Mouse (Mus musculus): ENCODE results near the gene Foxm1.
"Not testable (repeated sequence)": the region's sequence is repeated elsewhere in the genome, so short reads cannot be mapped to it uniquely, and the experiment has no call there.

The Foxm1 gene

GRCm38 (mm10) chr6:128375192-128375591 is 12.4 kb downstream of the Foxm1 start, which contains the start of the genes Tex52 and Gm44596:
Gene Tex52 (plus strand): TSS chr6:128375456.
Gene Gm44596 (plus strand): TSS chr6:128375503.
- DNase-seq (ENCODE audit: extremely low spot score, low read depth, low spot score): no peak

DNA sequence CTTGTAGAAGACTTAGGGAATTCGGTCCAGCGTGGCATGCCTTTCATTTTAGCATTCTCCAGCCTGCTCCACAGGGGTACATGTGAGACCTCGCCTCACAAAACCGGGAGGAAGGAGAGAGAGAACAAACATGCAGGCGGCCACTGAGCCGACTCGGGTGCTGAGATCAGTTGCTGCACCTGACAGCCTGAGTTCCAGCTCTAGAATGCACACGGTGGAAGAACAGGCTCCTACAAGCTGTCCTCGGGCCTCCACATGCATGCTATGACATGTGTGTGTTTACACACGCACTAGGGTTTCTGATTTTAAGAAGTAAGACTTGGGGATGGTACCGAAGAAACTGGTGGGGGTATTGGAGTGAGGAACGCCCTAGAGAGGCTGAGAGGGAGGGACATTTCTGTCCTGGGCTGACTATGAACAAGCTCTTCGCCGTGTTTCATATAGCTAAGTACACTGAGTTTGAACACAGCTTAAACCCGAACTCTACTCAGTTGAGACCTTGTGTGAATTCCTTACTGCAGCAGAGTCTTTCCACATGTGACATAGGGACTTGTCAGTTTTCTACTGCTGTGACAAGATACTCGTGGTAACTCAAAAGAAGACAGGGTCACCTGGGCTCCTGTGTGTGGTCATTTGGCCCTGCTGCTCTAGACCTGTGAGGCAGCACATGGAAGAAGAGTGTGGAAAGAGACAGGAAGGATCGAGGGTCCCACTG is 13.8 kb downstream of the Foxm1 start:
- no peak for DNase-seq (ENCODE audit: extremely low spot score, low read depth, low spot score)

- no peak for DNase-seq (ENCODE audit: extremely low spot score, low read depth, low spot score)
These were observed 16.9 kb downstream of the Foxm1 start for GRCm38 (mm10) chr6:128379636-128380035.

- DNase-seq (ENCODE audit: extremely low spot score, low read depth, low spot score): not testable (repeated sequence)
These were observed 17.9 kb downstream of the Foxm1 start for GRCm38 (mm10) chr6:128380594-128381167.

- DNase-seq (ENCODE audit: extremely low spot score, low read depth, low spot score): no peak
These were observed 18.5 kb downstream of the Foxm1 start for GRCm38 (mm10) chr6:128381254-128381653.

GRCm38 (mm10) chr6:128383752-128384151 is 21.0 kb downstream of the Foxm1 start:
- DNase-seq (ENCODE audit: extremely low spot score, low read depth, low spot score): no peak

GRCm38 (mm10) chr6:128385026-128385425 is 22.3 kb downstream of the Foxm1 start:
- DNase-seq (ENCODE audit: extremely low spot score, low read depth, low spot score): no peak

DNA sequence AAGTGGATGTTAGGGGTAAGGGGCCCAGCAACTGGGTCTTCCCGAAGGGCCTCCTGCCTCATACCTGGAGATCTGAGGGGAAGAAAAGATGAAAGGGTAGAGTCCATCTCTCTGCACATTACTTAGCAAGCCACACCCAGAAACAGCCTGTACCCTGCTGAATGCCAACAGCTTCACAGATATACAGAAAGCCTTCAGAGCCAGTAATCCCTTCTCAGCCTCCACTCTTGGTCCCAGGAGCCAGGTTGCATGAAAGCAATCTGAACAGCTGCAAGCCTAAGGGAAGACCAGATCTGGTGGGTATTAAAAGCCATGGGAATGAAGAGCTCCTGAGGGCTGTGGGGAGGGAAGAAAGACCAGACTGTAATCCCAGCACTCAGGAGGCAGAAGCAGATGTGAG is 26.4 kb downstream of the Foxm1 start:
- no peak for DNase-seq (ENCODE audit: extremely low spot score, low read depth, low spot score)

DNA sequence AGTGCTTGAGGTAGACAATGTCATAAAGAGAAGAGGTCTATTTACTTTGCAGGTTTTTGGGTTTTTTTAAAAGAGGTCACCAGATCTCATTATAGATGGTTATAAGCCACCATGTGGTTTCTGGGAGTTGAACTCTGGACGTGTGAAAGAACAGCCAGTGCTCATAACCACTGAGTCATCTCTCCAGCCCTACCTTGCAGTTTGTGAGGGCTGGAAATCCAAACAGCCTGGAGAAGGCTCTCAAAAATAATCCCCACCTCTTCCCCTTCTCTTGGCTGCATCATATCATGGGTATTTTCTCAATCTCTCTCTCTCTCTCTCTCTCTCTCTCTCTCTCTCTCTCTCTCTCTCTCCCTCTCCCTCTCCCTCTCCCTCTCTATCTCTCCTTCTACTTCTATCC is 27.9 kb downstream of the Foxm1 start:
- DNase-seq (ENCODE audit: extremely low spot score, low read depth, low spot score): no peak

DNA sequence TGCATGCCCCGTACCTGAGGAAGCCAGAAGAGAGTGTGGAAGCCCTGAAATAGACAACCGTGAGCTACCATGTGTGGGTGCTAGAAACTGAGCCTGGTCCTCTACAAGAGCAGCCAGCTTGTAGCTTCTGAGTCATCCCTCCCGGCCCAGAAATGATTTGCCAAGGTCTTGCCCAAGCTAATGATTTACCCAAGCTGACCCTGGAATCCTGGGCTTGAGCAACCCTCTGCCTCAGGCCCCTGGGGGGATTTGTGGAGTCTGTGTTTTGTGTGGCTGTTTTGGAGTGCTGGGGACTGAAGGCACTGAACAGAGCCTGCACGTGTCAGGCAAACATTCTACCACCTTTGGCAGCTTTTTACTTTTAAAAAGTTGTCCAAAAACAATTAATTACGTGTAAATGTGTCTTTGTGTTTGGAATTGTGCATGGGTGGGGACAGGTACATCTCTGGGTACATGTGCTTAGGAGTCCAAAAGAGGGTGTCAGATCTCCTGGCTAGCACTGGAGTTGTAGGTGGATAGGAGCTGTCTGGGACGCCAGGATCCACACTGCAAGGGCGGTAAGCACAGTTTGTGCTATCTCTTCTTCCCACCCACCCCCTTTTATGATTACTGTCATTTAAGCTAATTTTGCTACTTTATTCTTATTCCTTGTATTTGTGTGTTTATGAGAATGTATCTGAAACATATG is 35.0 kb downstream of the Foxm1 start:
- DNase-seq (ENCODE audit: extremely low spot score, low read depth, low spot score): no peak

GRCm38 (mm10) chr6:128398996-128399395 is 36.2 kb downstream of the Foxm1 start, which contains the start of gene Nrip2:
Gene Nrip2 (plus strand): TSS chr6:128399296.
- DNase-seq (ENCODE audit: extremely low spot score, low read depth, low spot score): no peak

- DNase-seq (ENCODE audit: extremely low spot score, low read depth, low spot score): no peak
These were observed 36.8 kb downstream of the Foxm1 start for GRCm38 (mm10) chr6:128399421-128400185.

DNA sequence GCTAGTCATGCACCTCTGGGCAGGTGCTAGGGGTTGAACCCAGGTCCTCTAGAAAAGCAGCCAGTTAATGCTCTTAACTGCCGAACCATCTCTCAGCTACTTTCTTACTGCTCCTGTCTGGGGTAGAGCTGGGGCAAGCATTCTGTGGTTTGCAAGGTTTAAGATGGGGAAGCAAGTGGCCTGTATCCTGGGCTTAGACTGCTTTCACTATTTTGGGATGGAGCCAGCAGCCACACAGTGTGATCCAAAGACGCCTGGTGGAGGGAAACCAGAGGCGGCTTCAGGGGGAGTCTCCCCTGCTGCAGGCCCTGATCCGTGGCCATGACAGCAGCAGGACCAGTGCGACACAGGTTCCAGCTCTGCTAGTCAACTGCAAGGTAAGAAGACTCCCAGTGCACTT is 41.9 kb downstream of the Foxm1 start:
- no peak for DNase-seq (ENCODE audit: extremely low spot score, low read depth, low spot score)

- no peak for DNase-seq (ENCODE audit: extremely low spot score, low read depth, low spot score)
These were observed 45.9 kb downstream of the Foxm1 start for GRCm38 (mm10) chr6:128408544-128409125.

- no peak for DNase-seq (ENCODE audit: extremely low spot score, low read depth, low spot score)
These were observed 47.5 kb downstream of the Foxm1 start for GRCm38 (mm10) chr6:128410305-128410704.

GRCm38 (mm10) chr6:128411115-128411514 is 48.3 kb downstream of the Foxm1 start:
- peak; percentile 72 for DNase-seq (ENCODE audit: extremely low spot score, low read depth, low spot score)

DNA sequence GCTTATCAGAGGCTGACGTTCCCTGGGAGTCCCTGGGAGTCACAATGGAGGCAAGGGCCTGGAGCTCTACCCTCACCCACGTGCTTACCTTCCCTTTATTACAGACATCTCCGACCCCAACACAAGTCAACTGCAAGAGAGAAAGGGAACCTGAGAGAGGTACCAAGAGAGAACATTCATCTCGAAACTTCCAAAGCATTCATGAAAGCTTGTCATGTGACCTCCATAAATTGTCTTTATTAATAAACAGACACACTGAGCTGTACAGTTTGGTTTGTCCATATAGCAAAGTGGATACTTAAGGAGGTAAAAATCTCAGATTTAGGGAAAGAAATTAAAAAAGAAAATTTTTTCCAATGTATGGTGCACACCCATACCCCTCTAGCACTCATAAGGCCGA is 53.4 kb downstream of the Foxm1 start:
- no peak for DNase-seq (ENCODE audit: extremely low spot score, low read depth, low spot score)

DNA sequence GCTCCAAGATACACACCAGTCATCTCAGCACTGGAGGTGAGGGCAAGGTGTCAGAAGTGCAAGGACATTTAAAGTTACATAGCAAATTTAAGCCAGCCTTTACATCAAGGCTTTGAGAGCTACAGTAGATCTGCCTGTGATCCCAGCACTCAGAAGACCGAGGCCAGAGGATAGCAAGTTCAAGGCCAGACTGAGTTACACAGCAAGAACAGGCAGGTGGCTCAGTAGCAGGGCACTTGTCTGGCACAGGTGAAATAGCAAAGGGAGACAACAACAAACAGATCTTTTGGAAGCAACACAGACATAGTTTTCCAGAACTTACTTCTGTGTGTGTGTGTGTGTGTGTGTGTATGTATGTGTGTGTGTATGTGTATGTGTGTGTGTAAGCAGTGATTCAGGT is 55.3 kb downstream of the Foxm1 start:
- no peak for DNase-seq (ENCODE audit: extremely low spot score, low read depth, low spot score)

DNA sequence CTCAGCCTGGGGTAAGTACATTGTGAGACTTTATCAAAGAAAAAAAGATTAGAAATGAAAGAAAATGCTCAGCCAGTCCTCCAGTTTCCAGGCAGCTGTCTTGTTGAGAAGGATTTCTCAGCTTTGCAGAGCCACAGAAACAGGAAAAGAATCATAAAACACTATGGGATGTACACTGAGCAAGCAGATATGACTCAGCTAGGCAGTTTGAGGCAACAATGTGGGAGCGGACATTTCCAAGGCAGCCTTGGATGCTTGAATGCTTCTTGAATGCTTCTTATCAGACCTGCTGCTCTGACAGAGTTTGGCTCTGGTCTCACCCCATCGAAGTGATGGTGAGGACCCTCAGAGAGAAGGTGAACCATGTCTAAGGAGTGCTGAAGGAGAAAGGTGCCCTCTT is 58.3 kb downstream of the Foxm1 start:
- no peak for DNase-seq (ENCODE audit: extremely low spot score, low read depth, low spot score)

DNA sequence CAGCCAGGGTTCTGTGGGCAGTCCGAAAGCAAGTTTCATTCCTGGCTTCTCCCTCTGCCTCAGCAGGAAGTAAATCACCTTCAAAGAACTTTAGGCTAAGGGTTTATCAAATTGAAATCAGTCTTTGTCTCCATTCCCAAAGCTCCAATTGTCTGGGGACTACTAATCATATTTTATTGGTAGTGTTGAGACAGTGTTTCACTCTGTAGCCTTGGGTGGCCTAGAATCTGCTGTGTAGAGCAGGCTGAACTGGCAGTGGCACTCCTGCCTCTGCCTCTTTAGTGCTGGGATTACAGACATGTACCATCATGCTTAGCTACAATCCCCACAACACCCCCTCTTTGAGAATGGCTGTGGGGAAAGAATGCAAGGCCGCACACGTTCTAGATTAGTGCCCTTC is 58.7 kb downstream of the Foxm1 start:
- no peak for DNase-seq (ENCODE audit: extremely low spot score, low read depth, low spot score)

All from hindlimb bud, embryonic 11.5 days (tissue).